Mouse (Mus musculus) layer of hippocampus, adult 11-12 months (tissue): ENCODE measurements at regions not wholly inside any gene's neighbourhood (a gene's known extent, or its start where the extent isn't known, plus 50 kb on each side); places are given as distances from the start of the nearest gene placed in this dataset.

Experiments used
- DNase-seq: peaks from one replicate; pipeline ENCODE4 v3.0.0; 2022; ENCODE audit warnings: low spot score

DNA sequence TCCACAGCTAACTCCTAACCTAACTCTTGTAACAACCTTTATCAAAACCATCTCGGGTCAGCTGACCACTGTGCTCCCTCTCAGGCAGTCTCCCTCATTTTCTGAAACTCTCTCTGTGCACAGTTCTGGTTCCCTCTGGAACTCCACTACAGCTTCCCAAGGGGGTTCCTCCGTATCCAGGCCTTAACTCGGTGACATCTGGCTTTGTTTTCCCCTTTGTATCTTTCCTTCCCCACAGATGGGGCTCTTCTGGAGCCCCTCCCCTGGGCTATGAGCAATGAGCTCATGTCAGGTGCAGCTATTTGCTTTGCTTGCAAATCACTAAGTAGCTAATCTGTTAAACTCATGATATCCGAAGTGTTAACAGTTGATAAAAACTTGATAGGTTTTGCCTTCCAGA lies 535.6 kb downstream of the Slc4a3 start:
- no peak for DNase-seq

DNA sequence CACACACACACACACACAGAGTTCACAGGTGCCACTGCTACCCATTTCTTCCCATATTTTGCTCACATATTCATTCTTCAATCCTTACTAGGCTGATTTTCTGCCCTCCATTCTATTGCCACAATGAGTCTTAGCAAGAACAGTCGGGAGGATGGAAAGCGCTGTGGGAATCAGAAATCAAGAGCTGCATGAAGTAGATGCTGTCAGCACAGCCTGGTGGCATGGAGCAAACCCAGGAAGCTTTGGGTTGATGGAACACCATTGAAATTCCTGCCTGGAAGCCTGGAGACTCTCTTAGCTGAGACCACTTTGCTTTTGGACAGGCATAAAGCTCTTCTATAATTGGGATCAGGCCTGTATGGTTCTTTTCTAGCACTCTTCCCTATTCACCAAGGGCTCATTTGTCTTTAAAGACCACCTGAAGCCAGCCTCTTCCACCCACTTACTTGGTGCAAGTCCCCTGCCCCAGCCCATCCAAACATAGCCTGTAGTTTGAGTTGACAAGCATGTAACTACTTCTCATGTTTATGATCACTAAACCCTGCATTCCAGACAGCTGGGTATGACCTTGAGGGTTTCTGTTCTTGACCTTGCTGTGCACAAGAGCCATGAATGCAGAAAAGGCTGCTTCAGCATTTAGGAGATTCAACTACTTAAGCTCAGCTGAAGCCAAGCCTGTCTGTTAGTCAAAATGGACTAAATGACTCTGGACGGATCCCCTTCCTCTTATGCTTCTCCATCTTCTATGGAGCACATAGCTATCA lies 537.4 kb downstream of the Slc4a3 start:
- DNase-seq = no peak

DNA sequence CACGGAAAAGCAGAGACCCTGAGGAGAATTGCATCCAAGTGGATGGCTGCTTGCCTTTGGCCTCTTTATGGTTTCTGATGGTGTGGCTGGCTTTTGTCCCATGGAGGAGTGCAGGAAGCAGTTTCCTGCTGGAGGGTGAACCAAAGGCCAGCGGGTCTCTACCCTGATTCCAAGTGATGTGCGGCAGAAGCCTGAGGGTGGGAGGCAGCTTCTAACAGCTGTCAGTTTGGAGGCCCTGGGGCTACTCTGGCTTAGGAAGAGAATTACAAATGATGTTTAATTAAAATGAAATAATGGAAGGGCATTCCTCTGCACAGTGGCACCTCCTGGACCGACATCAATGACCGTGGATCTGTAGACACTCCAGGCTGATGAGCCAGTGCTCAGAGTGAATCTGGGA lies 545.0 kb downstream of the Slc4a3 start:
- DNase-seq = no peak

DNA sequence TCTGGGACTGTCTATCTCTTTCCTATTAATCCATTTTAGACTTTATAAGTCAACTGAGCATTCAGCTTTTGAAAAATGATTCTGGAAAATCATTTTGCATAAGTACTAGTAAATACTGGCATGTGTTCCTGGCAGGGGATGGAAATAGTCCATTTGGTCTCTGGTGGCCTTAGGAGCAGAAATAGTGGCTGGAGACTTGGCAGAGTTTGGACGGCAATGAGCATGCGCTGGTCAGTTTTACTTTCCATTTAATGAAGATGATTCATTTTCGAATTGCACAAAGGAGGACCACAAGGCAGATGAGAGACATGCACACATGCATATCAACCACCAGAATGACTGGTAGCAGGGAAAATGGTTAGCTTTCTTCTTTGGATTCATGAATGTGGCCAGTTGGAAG lies 567.2 kb downstream of the Slc4a3 start:
- no peak for DNase-seq

DNA sequence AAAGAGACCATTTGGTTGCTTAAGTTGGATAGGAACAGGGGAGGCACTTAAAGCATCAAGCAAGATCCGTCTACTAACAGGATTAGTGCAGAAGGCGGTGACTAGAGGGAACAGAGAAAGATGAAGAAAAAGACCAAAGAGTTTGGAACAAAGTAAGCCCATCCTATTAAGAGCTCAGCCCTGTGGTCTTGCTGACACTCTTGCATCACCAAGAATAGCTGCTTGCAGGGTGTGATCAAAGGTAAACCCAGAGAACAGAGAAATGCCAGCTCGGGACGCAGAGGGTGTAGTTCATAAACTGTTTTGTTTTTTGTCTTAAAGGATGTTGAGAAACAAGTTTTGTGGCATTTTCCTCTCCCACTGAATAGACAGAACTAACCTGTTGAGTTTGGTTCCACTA lies 574.8 kb downstream of the Slc4a3 start:
- DNase-seq = no peak

DNA sequence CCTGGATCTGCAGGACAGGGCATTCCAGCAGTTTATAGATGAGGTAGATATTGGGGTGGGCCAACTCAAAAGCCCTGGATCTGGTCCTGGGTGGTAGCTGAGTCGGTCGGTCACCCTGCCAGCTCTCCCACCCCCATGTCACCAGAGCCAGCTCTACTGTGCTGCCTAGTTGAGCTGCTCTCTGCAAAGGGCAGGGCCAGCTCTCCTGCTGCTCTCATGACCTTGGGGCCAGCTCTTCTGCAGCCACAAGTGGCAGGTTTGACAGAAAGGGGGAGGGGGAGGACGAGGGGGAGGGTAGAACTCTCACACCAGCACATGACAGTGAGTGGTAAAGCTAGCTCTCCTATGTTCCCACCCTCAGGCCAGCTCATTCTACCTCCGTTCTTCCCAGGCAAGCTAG lies 584.3 kb downstream of the Slc4a3 start:
- no peak for DNase-seq

DNA sequence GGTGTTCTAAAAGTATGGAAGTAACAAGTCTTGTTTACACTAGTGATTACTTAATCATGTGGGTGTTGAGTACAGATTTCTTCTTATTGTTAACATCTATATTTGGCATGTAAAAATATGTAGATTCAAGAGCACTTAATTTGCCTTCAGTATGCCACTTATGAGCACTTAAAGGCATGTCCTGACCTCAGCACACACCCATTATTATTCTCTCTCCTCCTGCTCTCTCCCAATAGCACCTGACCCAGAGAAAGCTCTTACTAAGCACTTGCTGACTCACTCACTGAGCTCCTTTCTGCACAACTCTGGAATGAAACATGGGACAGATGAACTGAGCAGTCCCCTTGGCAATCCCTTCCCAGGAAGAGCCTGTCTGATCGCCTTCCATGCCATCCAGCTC lies 590.7 kb downstream of the Slc4a3 start:
- no peak for DNase-seq

DNA sequence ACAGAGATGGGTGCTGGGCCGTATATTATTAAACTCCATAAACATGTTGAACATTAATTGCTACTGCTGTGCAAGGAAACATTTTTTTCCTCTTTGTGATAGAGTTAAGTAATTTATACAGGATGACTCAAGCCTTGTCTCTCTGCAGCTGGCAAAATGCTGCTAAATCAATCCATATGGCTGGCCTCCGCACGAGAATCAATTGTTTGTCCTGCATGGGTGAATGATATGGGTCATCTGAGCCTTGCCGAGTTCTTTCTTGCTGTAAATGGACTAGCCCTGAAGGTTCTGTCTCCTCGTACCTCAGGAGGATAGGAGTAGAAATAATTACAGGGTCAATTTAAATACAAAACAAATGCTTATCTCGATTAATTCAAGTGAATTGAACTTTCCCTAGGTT lies 591.6 kb downstream of the Slc4a3 start:
- no peak for DNase-seq

DNA sequence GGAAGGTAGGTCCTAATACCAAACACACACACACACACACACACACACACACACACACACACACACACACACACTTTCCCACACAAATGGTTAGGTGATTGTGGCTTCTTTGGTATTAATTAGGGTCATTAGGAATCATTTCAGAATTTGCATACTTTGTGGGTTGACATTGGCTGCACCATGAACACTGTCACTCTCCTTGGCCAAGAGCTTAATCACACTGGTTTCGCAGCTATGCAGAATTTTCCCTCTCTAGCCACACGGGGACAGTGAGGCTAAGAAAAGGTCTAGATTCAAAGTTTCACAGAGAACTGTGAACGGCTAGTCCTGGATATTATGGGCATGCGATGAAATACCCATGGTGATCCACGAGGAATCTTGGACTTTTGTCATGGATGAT lies 597.5 kb downstream of the Slc4a3 start:
- DNase-seq = no peak

DNA sequence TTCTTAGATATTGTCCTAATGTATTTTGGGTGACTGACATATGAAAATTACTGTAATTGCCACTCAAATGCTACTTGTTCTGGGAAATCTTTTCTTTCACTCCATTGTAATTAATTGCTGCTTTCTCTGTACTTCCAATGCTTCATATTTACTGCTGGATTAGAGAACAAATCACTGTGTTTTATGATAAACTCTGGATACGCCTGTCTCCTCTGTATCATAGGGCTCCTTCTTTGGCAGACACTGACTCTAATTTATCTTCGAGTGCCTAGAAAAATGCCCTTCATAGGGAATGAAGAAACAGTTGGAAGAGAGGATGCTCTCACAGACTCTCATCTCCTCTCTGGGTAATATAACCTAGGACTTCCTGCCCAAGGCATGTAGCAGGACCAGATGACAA lies 602.9 kb downstream of the Slc4a3 start:
- no peak for DNase-seq

DNA sequence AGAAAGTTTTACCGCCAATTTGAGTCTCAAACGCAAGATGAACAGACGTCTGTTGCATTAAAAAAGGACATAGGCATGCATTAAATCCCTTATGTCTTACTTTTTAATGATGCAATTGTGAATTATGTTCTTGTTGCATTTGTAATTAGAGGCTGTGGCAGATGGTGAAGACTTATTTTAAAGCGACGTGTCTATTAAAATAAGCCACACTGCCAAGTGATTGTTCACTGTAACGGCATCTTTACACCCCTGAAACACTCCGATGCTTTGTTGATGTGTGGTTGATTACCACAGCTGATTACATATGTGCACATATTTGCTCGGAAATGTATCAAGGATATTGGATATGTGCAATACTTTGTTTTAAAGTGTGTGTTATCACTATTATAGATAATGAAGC lies 610.2 kb downstream of the Slc4a3 start:
- DNase-seq = no peak

DNA sequence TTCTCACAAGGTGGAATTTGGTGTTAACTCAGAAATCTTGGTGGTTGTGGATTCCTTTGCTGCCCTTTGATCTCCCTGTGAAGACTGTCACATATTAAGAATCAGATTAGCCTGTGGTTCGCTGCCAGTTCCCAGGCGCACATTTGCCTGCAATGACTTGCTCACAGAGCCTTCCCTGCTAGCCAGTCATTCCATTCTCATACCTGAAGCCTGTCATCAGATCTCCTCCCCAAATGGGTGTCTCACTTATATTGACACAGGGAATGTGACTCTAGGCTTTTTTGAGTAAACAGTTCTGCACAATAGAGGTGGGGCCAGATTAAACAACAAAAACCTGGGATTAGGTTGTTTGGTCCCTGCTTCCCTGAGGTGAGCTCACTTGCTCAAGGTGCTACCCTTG lies 621.4 kb downstream of the Slc4a3 start:
- DNase-seq = no peak

DNA sequence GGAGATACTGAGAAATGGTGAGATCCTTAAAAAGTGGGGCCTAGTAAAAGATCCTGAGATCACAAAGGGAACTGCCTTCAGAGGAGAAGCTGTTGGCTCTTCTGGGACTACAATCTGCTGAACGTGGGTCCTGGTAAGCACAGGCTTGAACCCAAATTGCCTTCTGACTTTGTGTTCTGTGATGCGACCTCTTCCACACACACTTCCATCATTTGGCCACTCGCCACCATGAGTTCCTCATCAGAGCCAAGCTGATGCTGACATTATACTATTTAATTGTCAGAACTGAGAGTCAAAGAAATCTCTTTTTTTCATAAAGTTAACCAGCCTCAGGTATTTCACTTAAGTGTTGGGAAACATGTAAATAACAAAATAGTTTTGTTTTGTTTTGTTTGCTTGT lies 635.1 kb downstream of the Slc4a3 start:
- no peak for DNase-seq

DNA sequence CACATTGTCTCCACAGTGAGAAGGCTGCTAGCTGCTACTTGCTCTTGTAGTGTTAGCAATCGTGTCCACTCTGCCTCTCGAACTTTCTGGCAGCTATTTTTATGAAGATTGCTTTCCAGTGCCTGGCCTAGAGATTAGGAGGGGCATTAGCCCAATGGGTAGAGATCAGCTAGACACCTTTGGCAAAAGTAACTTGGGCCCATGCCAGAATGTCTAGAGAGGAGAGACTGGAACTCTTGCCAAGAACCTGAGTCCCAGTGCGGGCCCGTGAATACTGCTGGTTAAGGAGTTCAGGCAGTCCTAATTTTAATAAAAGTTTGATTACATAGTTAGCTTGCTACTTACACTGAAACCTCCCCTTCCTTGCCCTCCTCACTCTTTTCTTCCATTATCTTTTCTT lies 648.8 kb downstream of the Slc4a3 start:
- no peak for DNase-seq

DNA sequence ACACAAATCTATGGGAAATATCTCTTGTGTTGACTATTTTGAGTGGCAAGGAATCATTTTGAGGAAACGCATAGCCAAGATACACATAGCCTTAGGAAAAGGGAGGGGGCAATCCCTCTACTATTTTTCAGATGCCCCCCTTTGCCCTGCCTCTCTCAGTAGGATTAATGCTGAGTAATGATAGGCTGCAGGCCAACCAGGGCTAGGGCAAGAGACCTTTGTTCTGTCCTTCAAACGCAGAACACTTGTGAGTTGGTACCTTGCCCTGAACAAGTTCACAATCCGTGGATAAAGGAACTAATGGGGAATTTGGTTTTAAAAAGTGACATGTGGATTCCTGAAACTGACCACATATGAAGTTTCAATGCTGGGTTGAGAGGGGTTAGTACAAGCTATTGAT lies 651.6 kb downstream of the Slc4a3 start:
- DNase-seq = no peak

DNA sequence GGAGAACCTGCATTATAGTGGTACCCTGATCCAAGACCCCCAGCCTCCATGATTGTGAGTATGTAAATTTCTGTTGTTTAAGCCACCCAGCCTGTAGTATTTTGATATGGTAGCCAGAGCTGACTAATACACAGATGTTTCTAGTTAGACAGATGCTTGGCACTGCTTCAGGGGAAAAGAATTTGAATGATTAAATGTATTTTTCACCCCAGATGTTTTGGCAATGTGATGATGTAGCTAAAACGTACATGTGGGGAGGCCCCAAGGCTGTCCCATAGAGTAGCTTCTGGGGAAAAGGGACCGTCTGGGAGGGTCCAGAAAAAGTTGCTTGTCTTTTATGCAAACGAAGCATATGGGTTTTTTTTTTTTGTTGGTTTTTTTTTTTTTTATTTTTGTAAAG lies 654.8 kb downstream of the Slc4a3 start:
- no peak for DNase-seq

DNA sequence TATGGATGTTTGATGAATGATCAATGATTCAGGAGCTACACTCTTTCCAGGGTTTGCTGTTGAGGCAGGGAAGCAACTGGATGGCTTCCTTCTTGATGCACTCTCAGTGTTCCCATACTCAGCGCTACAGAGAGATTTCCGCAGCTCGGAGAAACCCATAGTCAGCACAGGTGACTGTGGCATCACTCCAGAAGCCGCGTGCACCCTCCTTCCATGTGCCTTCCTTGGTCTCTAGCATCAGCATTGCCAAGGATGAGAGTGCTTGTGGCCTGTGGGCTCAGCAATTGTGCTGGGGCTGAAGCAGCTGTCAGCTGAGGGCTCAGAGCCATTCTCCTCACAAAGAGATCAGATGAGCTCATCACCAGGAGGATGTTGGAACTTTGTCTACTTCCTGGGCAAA lies 666.4 kb downstream of the Slc4a3 start:
- DNase-seq = no peak

DNA sequence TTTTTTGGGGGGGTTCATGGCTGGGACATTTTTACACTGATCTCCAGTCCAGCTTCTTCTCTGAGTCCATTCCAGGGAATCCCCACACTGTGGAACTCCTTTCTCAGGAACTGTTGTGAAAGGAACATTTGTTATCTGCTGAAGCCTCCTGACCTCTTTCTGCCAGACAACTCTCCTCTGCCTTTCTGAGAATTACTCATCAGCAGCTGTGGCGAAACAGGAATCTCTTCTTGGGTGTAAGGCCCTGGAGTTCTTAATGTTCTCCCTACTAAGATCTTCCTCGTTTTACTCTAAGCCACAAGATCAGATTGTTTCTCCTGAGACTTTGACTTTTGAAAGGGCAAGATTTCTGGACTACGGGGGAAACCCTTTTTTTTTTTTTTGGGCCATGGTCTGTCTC lies 698.7 kb downstream of the Slc4a3 start:
- DNase-seq = no peak

DNA sequence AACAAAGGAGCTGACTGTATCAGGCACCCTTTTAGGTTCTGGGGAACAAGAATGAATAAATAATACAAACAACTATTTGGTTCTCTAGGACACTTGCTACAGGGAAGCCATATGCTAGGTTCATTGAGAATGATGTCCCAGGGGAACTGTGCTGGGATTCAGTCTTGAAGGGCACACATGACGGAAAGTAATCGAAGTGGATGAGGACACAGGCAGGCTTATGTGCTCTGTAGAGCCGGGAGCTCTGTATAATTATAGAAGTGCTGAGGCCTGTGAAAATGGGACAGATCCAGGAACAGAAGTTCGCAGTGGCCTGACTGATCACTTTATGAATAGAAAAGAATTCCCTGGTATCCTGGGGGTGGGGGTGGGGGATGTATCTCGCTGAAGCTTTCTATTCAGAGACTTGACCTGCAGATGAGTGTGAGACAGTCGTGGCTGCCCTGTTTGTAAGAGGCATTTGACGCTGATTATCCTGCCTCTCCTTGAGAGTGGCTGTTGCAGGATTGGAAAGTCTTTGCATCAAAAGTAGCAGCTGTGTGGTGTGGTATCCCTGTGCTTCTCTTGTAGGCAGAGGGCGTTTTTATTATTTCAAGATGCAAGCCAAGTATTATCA lies 700.2 kb downstream of the Slc4a3 start:
- DNase-seq = no peak

DNA sequence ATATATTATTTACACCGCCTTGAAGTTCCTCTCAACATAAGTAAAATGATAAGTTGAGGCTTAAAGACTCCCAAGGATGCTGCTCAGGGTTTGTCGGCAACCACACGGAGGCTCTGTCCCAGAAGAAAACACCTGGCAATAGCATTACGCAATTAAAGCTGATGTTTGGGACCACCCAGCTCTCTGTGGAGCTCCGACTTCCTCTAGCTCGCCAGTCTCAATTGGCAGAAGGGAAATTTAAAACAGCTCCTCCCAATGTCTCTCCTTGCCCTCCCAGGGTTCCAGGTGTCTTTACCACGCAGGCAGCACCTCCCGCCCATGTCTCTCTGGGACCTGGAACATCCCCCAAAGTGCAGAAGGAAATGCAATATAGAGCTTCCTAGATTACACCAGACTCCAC lies 701.1 kb downstream of the Slc4a3 start:
- DNase-seq = no peak

DNA sequence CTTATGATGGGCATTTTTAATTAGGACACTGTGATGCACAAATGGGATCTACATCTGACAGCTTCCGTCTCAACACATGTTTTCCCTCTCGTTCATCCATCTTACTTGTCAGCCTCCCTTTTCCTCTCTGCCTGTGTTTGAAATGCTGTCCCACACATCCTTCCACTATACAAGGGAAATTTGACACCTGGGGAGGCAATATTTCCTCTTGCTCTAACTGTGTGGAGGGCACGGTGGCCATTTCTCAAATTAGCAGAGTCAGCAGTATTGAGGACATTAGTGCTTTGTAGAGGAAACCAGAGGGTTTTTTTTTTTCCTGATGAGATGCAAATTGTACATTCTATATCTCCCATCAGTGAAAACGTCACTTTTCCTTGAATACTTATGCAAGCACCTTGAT lies 712.2 kb downstream of the Slc4a3 start:
- DNase-seq = no peak

DNA sequence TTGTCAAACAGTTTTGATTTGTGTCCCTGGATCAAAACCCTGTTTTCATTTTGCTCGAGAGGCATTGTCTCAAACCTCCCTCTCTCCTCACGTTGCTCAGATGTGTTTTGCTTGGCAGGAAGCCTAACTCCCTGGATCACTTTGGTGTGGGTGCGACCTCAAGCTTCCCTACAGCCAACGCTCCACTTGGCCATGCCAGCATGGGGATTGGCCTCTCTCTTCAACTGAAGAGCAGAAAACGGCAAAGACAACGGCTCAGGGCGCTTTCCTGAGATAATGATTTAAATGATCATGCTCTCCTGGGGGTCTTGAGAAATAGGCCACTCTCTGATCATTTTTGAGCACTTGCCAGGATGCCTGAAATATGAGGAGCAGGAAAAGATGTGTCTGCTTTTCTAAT lies 730.1 kb downstream of the Slc4a3 start:
- no peak for DNase-seq

DNA sequence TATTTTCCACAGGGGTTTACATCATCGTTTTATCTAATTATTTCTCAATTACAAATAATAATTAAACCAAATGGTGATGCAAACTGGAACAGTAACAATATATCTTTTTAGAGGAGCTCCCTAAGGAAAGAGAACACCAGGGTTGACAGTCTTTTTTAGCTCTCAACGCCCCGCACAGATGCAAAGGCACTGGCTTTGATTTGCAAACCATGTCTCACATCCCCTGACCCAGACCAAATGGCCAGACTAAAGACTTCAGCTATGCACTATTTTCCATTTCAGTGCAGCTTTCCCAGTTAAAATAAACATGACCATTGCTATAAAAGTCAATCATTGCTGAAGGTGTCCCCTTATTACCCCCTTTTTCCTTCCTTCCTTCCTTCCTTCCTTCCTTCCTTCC lies 730.6 kb downstream of the Slc4a3 start:
- DNase-seq = no peak

DNA sequence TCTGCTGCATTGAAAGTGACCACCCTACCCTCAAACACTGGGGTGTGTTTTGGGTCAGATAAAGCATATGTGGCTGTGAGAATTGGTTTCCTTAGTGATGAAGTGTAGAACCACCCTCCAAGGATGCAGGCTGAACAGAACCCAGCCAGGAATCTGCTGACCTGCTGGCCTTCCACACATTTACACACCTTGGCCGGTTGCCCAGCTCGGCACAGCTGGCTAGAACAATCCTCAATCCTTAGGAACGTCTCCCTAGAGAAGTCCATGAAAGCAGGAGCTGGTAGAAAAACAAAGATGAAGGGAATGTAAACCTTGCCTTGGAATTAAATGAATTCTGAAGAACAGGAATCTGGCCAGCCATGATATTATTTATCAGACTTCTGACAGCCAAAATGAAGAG lies 737.3 kb downstream of the Slc4a3 start:
- no peak for DNase-seq
